Mouse (Mus musculus): Measurements from ENCODE around the gene Wdr93.
"Not testable (repeated sequence)": the region's sequence is repeated elsewhere in the genome, so short reads cannot be mapped to it uniquely, and the experiment has no call there.

Gene Wdr93

GRCm38 (mm10) chr7:79756334-79756733 is 13.4 kb downstream of the Wdr93 start:
- DNase-seq, result no peak

GRCm38 (mm10) chr7:79758176-79758575 is 15.2 kb downstream of the Wdr93 start:
- DNase-seq, result no peak

GRCm38 (mm10) chr7:79759766-79760165 is 16.8 kb downstream of the Wdr93 start:
- no peak for DNase-seq

- DNase-seq, result no peak
Measured at GRCm38 (mm10) chr7:79761124-79761876, 18.3 kb downstream of the Wdr93 start.

GRCm38 (mm10) chr7:79762106-79762505 is 19.1 kb downstream of the Wdr93 start:
- DNase-seq, result no peak

GRCm38 (mm10) chr7:79765991-79766390 is 23.0 kb downstream of the Wdr93 start:
- no peak for DNase-seq

GRCm38 (mm10) chr7:79769664-79770063 is 26.7 kb downstream of the Wdr93 start:
- no peak for DNase-seq

- DNase-seq, result peak; percentile 21
Measured at GRCm38 (mm10) chr7:79771561-79772512, 28.9 kb downstream of the Wdr93 start.

- peak; percentile 84 for DNase-seq
Measured at GRCm38 (mm10) chr7:79780647-79781626, 38.0 kb downstream of the Wdr93 start.

- DNase-seq, result no peak
Measured at GRCm38 (mm10) chr7:79781826-79782515, 39.0 kb downstream of the Wdr93 start.

GRCm38 (mm10) chr7:79782516-79782855 is 39.5 kb downstream of the Wdr93 start:
- DNase-seq, result no peak

GRCm38 (mm10) chr7:79786295-79786694 is 43.3 kb downstream of the Wdr93 start:
- DNase-seq, result peak; percentile 85

- DNase-seq, result not testable (repeated sequence)
Measured at GRCm38 (mm10) chr7:79789812-79790211, 46.8 kb downstream of the Wdr93 start.

- peak; percentile 75 for DNase-seq
Measured at GRCm38 (mm10) chr7:79792635-79793421, 49.9 kb downstream of the Wdr93 start.

GRCm38 (mm10) chr7:79793688-79794087 is 50.7 kb downstream of the Wdr93 start, which contains the start of gene Mesp1:
TSS of gene Mesp1 (minus strand) at chr7:79793788.
- no peak for DNase-seq

GRCm38 (mm10) chr7:79798606-79799005 is 55.6 kb downstream of the Wdr93 start:
- no peak for DNase-seq

- DNase-seq, result peak; percentile 83
Measured at GRCm38 (mm10) chr7:79799048-79799447, 56.1 kb downstream of the Wdr93 start.

GRCm38 (mm10) chr7:79799506-79799905 is 56.5 kb downstream of the Wdr93 start:
- DNase-seq, result no peak

GRCm38 (mm10) chr7:79800336-79800735 is 57.4 kb downstream of the Wdr93 start:
- DNase-seq, result no peak

- no peak for DNase-seq
Measured at GRCm38 (mm10) chr7:79801391-79801790, 58.4 kb downstream of the Wdr93 start.

- DNase-seq, result no peak
Measured at GRCm38 (mm10) chr7:79802037-79802436, 59.1 kb downstream of the Wdr93 start.
